Mouse (Mus musculus): ENCODE results near the gene Ly6g5b. TPM values are rescaled to one million over a fixed set of nuclear protein-coding genes. Genes with fewer than 3 reads are reported as not detected.

Gene Ly6g5b
- 0.81 and 1.0 TPM in 2 replicates for polyA plus RNA-seq (2012; rRNA removed)

DNA sequence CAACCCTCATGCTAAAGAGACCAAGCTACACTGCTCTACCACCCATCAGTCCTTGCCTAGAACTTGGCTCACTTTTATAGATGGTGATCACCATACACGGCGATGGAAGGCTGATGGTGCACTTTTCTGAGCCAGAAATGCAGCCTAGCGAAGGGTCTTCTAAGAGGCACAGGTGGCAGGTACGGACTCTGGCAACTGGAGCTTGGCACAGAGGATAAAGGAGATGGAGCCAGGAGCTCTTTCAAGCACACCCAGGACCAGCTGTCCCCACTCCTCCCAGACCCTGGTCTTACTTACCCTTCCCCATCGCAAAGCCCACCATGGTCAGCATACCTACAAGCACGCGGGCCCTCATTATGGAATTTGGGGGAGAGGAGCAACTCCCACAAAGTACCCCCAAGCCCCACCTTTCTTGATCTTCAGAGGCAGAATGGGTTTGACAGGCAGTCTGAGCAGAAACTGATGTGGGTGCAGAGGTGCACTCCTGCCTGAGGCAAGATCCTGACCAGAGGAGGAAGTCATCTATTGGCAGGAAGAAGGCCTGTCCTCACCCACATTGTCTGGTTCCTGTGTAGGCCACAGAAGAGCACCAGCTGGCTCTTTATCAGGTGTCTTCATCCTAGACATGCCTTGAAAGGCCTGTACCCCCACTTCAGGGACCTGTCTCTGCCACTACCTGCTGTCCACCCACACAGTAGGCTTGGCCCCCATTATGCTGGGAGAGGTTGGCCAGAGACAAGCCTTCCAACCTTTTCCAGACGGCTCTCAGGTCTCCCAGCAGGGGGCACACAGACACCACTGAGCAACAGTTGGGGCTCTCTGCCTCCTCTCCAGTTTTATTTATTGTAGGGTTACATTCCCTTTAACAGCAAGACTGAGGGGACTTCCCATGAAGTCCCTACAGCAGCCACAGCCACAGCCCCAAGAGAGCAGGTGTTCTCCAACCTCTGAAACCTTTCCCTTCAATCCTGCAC lies at the start of gene Ly6g5b:
TSS of gene Ly6g5b (minus strand) at position 383 of the 974 bp plus-strand sequence.
- no peak within 1 kb of the TSS for H3K27ac ChIP-seq (ENCODE audit: insufficient read depth, low read depth, low read length)
- no peaks in the 10 kb centered on the region for H3K27me3 ChIP-seq (replicated peaks; ENCODE audit: control insufficient read depth, insufficient read depth, low read length)
- peaks cover 3% of the 10 kb centered on the region; the same call in 1 of the 2 replicates for H3K36me3 ChIP-seq (ENCODE audit: control insufficient read depth, insufficient read depth, low read length)
- H3K4me3 ChIP-seq (ENCODE audit: insufficient read depth, low read depth, low read length): no peak within 1 kb of the TSS
- WGBS: 82% methylated on average over 8 of the region's 8 CpGs
- TF ChIP-seq CTCF (conservative IDR thresholded peaks at IDR 0.05; ENCODE audit: insufficient read depth, insufficient read length, low read depth, low read length) (peak; percentile 51), POLR2A (IDR thresholded peaks at IDR 0.05; ENCODE audit: low read depth, low read length) (no peak)
- DNase-seq: peak; percentile 45
- H3K4me1 ChIP-seq (ENCODE audit: control insufficient read depth, insufficient read depth, low read length): peaks cover 3% of the 10 kb centered on the region; the same call in 1 of the 2 replicates

DNA sequence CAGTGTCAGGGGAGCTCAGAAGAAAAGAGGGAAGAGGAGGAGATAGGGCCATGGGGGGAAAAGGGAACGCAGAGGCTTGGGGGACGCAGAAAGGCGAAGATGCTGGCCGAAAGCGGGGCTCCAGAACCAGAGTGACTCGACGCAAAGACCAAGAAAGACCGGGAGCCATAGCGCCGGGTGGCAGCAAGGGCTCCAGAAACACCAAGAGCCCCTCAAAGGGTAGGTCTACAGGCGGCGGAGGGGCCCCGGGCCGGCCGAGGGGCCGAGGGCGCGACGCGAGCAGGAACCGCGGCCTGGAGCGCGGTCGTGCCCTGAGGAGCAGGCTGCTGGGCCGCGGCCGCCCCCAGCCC lies 49.0 kb upstream of the Ly6g5b start:
- Histone ChIP-seq H3K4me1 (ENCODE audit: control insufficient read depth, insufficient read depth, low read length) (peaks cover 20% of the 10 kb centered on the region), H3K36me3 (ENCODE audit: control insufficient read depth, insufficient read depth, low read length) (peaks cover 8% of the 10 kb centered on the region), H3K27me3 (replicated peaks; ENCODE audit: control insufficient read depth, insufficient read depth, low read length) (no peaks in the 10 kb centered on the region), H3K4me3 (ENCODE audit: insufficient read depth, low read depth, low read length) (peak overlapping the region; percentile 81), H3K27ac (ENCODE audit: insufficient read depth, low read depth, low read length) (peak overlapping the region; percentile 94)
- no peak for DNase-seq
- WGBS: 2% methylated on average over 28 of the region's 28 CpGs
- no peak for TF ChIP-seq POLR2A (IDR thresholded peaks at IDR 0.05; ENCODE audit: low read depth, low read length)
- no peak for TF ChIP-seq CTCF (conservative IDR thresholded peaks at IDR 0.05; ENCODE audit: insufficient read depth, insufficient read length, low read depth, low read length)

DNA sequence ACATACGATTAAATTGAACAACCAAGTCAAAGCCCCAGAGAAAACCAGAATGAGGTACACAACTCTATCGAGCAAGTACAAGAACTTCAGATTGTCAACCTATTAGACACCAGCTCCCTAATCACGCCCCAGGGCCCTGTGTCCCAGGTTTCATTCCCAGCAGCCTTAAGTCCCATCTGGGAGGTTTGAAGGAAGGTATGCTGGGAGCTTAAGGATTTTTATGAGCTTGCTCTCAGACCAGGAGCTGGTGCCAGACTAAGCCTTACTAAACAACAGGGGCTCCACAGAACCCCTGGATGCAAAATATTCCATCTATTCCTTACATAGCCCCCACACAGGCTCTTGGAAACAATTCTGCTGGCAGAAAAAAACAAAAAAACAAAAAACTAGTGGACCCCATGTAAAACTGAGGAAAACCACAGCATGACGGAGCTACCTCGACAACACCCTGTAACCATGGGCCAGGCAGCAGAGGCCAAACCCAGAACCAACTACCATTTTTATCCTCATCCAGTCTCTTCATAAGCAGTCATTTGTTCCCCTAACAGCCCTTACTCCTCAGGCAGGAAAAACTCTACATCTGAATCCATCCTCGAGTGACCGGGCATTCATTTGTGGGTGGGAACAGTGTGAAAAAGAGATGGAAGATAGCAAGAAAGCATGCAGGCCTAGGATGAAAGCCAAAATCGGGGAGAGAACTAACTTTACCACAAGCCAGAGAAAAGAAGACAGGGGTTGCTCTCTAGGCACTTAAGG lies 48.3 kb upstream of the Ly6g5b start:
- peak; percentile 28 for DNase-seq
- peak overlapping the region; percentile 81 for H3K4me3 ChIP-seq (ENCODE audit: insufficient read depth, low read depth, low read length)
- H3K36me3 ChIP-seq (ENCODE audit: control insufficient read depth, insufficient read depth, low read length): peaks cover 11% of the 10 kb centered on the region
- H3K4me1 ChIP-seq (ENCODE audit: control insufficient read depth, insufficient read depth, low read length): peaks cover 20% of the 10 kb centered on the region
- WGBS: 2% methylated on average over 8 of the region's 8 CpGs
- H3K27me3 ChIP-seq (replicated peaks; ENCODE audit: control insufficient read depth, insufficient read depth, low read length): no peaks in the 10 kb centered on the region
- peak overlapping the region; percentile 94 for H3K27ac ChIP-seq (ENCODE audit: insufficient read depth, low read depth, low read length)
- TF ChIP-seq POLR2A (IDR thresholded peaks at IDR 0.05; ENCODE audit: low read depth, low read length) (no peak), CTCF (conservative IDR thresholded peaks at IDR 0.05; ENCODE audit: insufficient read depth, insufficient read length, low read depth, low read length) (no peak)

DNA sequence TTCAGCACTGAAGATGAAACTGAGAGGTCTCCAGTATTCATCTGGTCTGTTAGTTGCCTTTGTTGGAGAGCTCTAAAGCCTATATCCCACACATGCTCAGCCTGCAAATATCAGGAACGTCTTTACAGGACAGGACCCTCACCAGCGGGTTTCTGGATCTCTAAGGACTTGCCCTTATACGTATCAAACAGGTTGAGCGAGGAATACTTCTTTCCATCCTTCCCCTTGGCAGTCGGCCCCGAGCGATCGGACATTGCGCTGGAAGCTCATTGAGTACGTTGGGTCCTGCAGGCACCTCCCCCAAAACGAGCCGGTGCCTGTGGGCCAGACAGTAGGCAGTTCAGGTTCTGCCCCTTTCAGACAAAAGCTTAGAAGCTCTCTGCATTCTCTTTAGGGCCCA lies 47.5 kb upstream of the Ly6g5b start:
- no peak for TF ChIP-seq CTCF (conservative IDR thresholded peaks at IDR 0.05; ENCODE audit: insufficient read depth, insufficient read length, low read depth, low read length)
- no peak for TF ChIP-seq POLR2A (IDR thresholded peaks at IDR 0.05; ENCODE audit: low read depth, low read length)
- H3K36me3 ChIP-seq (ENCODE audit: control insufficient read depth, insufficient read depth, low read length): peaks cover 11% of the 10 kb centered on the region
- WGBS: 4% methylated on average over 12 of the region's 12 CpGs
- H3K4me3 ChIP-seq (ENCODE audit: insufficient read depth, low read depth, low read length): peak overlapping the region; percentile 23; the same call in 1 of the 2 replicates
- peaks cover 20% of the 10 kb centered on the region for H3K4me1 ChIP-seq (ENCODE audit: control insufficient read depth, insufficient read depth, low read length)
- H3K27ac ChIP-seq (ENCODE audit: insufficient read depth, low read depth, low read length): no peak overlapping the region
- no peaks in the 10 kb centered on the region for H3K27me3 ChIP-seq (replicated peaks; ENCODE audit: control insufficient read depth, insufficient read depth, low read length)
- peak; percentile 66 for DNase-seq

DNA sequence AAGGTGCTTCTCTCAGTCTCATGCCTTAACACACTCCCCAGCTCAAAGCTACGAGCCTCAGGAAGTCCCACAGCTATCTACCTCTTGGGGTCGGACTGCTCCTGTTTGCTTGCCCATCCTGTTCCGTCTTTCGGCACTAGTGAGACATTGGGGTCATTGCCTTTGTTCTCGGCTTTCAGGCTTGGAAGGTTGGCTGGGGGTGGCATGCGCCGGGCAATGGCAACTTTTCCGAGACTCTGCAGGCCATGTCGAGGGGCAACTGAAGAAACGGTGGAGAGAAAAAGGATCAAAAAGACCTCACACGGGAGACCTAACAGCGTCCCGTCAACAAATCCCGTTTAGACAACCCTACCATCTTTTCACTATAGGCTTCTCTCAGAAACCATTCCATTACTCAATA lies 46.9 kb upstream of the Ly6g5b start:
- Histone ChIP-seq H3K4me1 (ENCODE audit: control insufficient read depth, insufficient read depth, low read length) (peaks cover 20% of the 10 kb centered on the region), H3K27me3 (replicated peaks; ENCODE audit: control insufficient read depth, insufficient read depth, low read length) (no peaks in the 10 kb centered on the region), H3K4me3 (ENCODE audit: insufficient read depth, low read depth, low read length) (0 out of 2 replicates have a peak overlapping the region, but pooled peaks have one; percentile 23), H3K36me3 (ENCODE audit: control insufficient read depth, insufficient read depth, low read length) (peaks cover 11% of the 10 kb centered on the region), H3K27ac (ENCODE audit: insufficient read depth, low read depth, low read length) (no peak overlapping the region)
- TF ChIP-seq CTCF (conservative IDR thresholded peaks at IDR 0.05; ENCODE audit: insufficient read depth, insufficient read length, low read depth, low read length) (no peak), POLR2A (IDR thresholded peaks at IDR 0.05; ENCODE audit: low read depth, low read length) (no peak)
- 34% methylated on average over 14 of the region's 14 CpGs for WGBS
- no peak for DNase-seq

DNA sequence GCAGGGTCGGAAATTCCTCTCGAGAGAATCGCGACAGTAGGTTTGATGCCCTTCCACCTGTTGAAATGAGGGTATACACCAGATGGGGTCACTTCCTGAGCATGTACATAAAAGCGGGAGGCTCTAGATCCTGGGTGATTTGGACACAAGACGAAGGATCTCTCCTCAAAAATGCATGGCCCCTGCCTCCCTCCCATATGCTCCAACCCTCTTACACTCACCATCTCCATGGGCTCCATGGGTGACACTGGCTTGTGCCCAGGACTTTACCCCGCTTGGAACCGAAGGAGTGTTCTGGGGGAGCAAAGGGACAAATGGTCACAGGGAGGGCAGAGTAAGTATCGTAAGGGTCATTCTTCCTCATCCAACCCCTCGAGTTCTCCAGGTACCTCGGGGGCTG lies 46.2 kb upstream of the Ly6g5b start:
- Histone ChIP-seq H3K4me3 (ENCODE audit: insufficient read depth, low read depth, low read length) (no peak overlapping the region), H3K36me3 (ENCODE audit: control insufficient read depth, insufficient read depth, low read length) (peaks cover 14% of the 10 kb centered on the region), H3K4me1 (ENCODE audit: control insufficient read depth, insufficient read depth, low read length) (peaks cover 20% of the 10 kb centered on the region), H3K27ac (ENCODE audit: insufficient read depth, low read depth, low read length) (no peak overlapping the region), H3K27me3 (replicated peaks; ENCODE audit: control insufficient read depth, insufficient read depth, low read length) (no peaks in the 10 kb centered on the region)
- TF ChIP-seq CTCF (conservative IDR thresholded peaks at IDR 0.05; ENCODE audit: insufficient read depth, insufficient read length, low read depth, low read length) (no peak), POLR2A (IDR thresholded peaks at IDR 0.05; ENCODE audit: low read depth, low read length) (no peak)
- no peak for DNase-seq
- 52% methylated on average over 11 of the region's 11 CpGs for WGBS

Data from kidney, adult 2 months (tissue).